ENCODE assay signal across 13 mouse cellular contexts in genomic region chr2:19238771-19239170, GRCm38 (mm10). TPM values are rescaled to one million over a fixed set of nuclear protein-coding genes. Genes with fewer than 3 reads are reported as not detected.
A peak's percentile ranks its signal among the peaks of the same experiment; 100 is the strongest.
DNase-seq lines count a peak whose midpoint lies in the region; ATAC-seq and TF ChIP-seq lines count a peak whose summit lies in the region.
"Had no signal": no experiment of that assay in that cellular context is flagged by ENCODE, and none has a peak within 500 bp of the region (broad histone marks: within the 10 kb centered on the region; RNA-seq: fewer than 3 reads in every experiment).

No protein-coding gene starts in this region.

- no peaks in the 10 kb centered on the region for H3K36me3 ChIP-seq in E14TG2a.4 (ENCODE audit: insufficient read depth, low read length)
- H3K36me3 ChIP-seq: midbrain, embryonic 15.5 days had no signal

- H3K9me3 ChIP-seq in E14TG2a.4 (ENCODE audit: low read length), result no peaks in the 10 kb centered on the region
- H3K9me3 ChIP-seq: midbrain, embryonic 15.5 days had no signal

- no peak overlapping the region for H3K4me3 ChIP-seq in left cerebral cortex, adult 2 months
- no peak overlapping the region for H3K4me3 ChIP-seq in E14TG2a.4 (replicated peaks; ENCODE audit: low read length)
- H3K4me3 ChIP-seq: midbrain, embryonic 15.5 days had no signal

- DNase-seq in left cerebral cortex, adult 2 months (ENCODE audit: extremely low spot score in 1 of 2, low spot score in 2 of 2), result no peak
- DNase-seq in left cerebral cortex, postnatal 10 days (ENCODE audit: extremely low spot score in 1 of 2, low spot score in 2 of 2), result no peak
- no peak for DNase-seq in Patski (ENCODE audit: low read depth, low spot score)
- DNase-seq in thymus, postnatal 14 days, result peak; percentile 26
- no peak for DNase-seq in urinary bladder, postnatal 4 days (ENCODE audit: low spot score in 2 of 2)
- DNase-seq in layer of hippocampus, adult 9-11 months, result no peak
- DNase-seq: cerebellum, adult 9-10 months; gastrocnemius, postnatal 36 days; lung, postnatal 4 days had no signal

- POLR2A ChIA-PET in Patski (lab: Charles Lee), result no interaction called here

- TF ChIP-seq CTCF in left cerebral cortex, adult 2 months (IDR thresholded peaks at IDR 0.05), result peak; percentile 24
- peak; percentile 95 for TF ChIP-seq CTCF in E14TG2a.4 (conservative IDR thresholded peaks at IDR 0.05; ENCODE audit: low read length)
- peak; percentile 56 for TF ChIP-seq CTCF in Patski (IDR thresholded peaks at IDR 0.05)

- ATAC-seq in Patski, result no peak
- ATAC-seq: forebrain, embryonic 14.5 days; intestine, embryonic 16.5 days; midbrain, embryonic 15.5 days had no signal

- in situ Hi-C loops in Patski (cut with MboI; ENCODE audit: low pct_unique_long_range_greater_than_20kb), result no loop called here

- H3K27me3 ChIP-seq in E14TG2a.4 (ENCODE audit: insufficient read depth, low read length) (no peaks in the 10 kb centered on the region), Patski (peaks cover 8% of the 10 kb centered on the region)
- H3K27me3 ChIP-seq: midbrain, embryonic 15.5 days had no signal

- CTCF ChIA-PET in Patski (lab: Charles Lee), result no interaction called here

- no peaks in the 10 kb centered on the region; the same call in 1 of the 2 replicates for H3K4me1 ChIP-seq in E14TG2a.4 (replicated peaks; ENCODE audit: low read depth, low read length)
- H3K4me1 ChIP-seq: midbrain, embryonic 15.5 days had no signal

- intact Hi-C loops in left cerebral cortex, adult 2 months (cut with DNase I), result no loop called here
- intact Hi-C loops in left cerebral cortex, postnatal 10 days (cut with DNase I), result no loop called here

- no peak overlapping the region for H3K27ac ChIP-seq in left cerebral cortex, adult 2 months
- H3K27ac ChIP-seq: midbrain, embryonic 15.5 days had no signal

RNA-seq across cellular contexts. Expression of gene Armc3, which starts 39.7 kb away (rescaled TPM):
- under 1 TPM; 0.48 to 0.56 TPM for total RNA-seq in left cerebral cortex, adult 2 months (2021)
- under 1 TPM; 0.79 to 0.81 TPM for total RNA-seq in left cerebral cortex, postnatal 10 days (2021)
- not detected for polyA plus RNA-seq in Patski (2021)
- total RNA-seq: gastrocnemius, postnatal 36 days had no signal
- polyA plus RNA-seq: intestine, embryonic 16.5 days had no signal

Comparison
In these comparisons a context has a peak if more than half of its experiments do, and no peak if none do; other contexts are left out.
1. CTCF ChIP-seq: peak in every context shown above with its lines; median percentile 95 in E14TG2a.4; 56 in Patski; 24 in left cerebral cortex, adult 2 months.